In the genomic region with DNA sequence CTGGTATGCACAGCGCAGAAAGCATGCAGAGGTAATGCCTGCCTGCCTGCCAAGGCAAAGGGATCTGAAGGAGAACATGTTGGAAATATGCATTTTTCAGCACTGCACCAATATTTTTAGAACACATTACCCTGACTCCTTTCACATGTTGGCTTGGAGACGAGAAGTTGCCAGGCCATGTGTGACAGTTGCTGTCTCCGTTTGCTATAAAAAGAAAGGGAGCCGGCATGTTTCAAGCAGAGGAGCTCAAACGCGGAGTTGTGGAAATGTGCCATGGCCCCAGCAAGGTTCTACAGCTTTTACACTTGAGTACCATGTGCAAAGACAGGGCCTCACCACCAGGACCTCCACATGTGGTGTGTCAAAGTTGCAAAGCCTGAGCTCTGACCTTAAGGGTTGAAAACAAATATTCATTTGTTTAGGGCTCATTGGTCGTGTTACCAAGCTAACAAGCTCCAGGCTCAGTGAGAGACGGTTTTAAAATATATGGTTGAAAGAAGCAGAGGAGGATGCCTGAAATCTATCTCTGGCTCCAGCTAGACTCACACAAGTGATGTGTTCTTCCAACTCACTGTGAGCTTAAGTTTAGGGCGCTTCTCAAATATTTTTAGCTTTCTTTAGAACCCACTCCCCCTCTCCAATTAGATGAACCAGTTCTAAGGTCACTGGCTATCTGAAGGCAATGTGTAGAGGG, we compare ENCODE assay signal across 16 mouse cellular contexts.
A peak's percentile ranks its signal among the peaks of the same experiment; 100 is the strongest.
DNase-seq lines count a peak whose midpoint lies in the region; ATAC-seq and TF ChIP-seq lines count a peak whose summit lies in the region.
"Had no signal": no experiment of that assay in that cellular context is flagged by ENCODE, and none has a peak within 500 bp of the region (broad histone marks: within the 10 kb centered on the region; RNA-seq: fewer than 3 reads in every experiment).

No protein-coding gene starts in this region.

- H3K4me1 ChIP-seq in limb, embryonic 15.5 days = no peaks in the 10 kb centered on the region
- H3K4me1 ChIP-seq in limb, embryonic 10.5 days = no peaks in the 10 kb centered on the region
- H3K4me1 ChIP-seq: liver, embryonic 15.5 days had no signal

- no peak overlapping the region for H3K4me2 ChIP-seq in limb, embryonic 15.5 days
- H3K4me2 ChIP-seq: embryonic facial prominence, embryonic 13.5 days; heart, embryonic 13.5 days; hindbrain, embryonic 13.5 days; liver, embryonic 15.5 days had no signal

- H3K27ac ChIP-seq in limb, embryonic 15.5 days = 0 out of 2 replicates have a peak overlapping the region, but pooled peaks have one; percentile 7
- H3K27ac ChIP-seq in limb, embryonic 10.5 days = no peak overlapping the region
- H3K27ac ChIP-seq in left cerebral cortex, adult 2 months = peak overlapping the region; percentile 76
- H3K27ac ChIP-seq: embryonic facial prominence, embryonic 13.5 days; gastrocnemius, adult 2 months; heart, embryonic 13.5 days; hindbrain, embryonic 13.5 days; liver, embryonic 15.5 days had no signal

- no peaks in the 10 kb centered on the region for H3K9me3 ChIP-seq in limb, embryonic 15.5 days
- H3K9me3 ChIP-seq in limb, embryonic 10.5 days (replicated peaks) = no peaks in the 10 kb centered on the region
- H3K9me3 ChIP-seq: embryonic facial prominence, embryonic 13.5 days; hindbrain, embryonic 13.5 days; liver, embryonic 15.5 days had no signal

- no peak overlapping the region for H3K4me3 ChIP-seq in limb, embryonic 15.5 days
- H3K4me3 ChIP-seq in limb, embryonic 10.5 days = no peak overlapping the region
- no peak overlapping the region for H3K4me3 ChIP-seq in left cerebral cortex, adult 2 months
- H3K4me3 ChIP-seq: embryonic facial prominence, embryonic 13.5 days; gastrocnemius, adult 2 months; heart, embryonic 13.5 days; hindbrain, embryonic 13.5 days; liver, embryonic 15.5 days had no signal

- no peak for TF ChIP-seq CTCF in left cerebral cortex, adult 2 months (IDR thresholded peaks at IDR 0.05)

- 72% methylated on average over 9 of the region's 9 CpGs for WGBS in limb, embryonic 15.5 days
- 90% methylated on average over 9 of the region's 9 CpGs for WGBS in limb, embryonic 10.5 days

- no peak for ATAC-seq in limb, embryonic 15.5 days (ENCODE audit: insufficient number of reproducible peaks, low FRiP score, low TSS enrichment, low read depth)
- ATAC-seq: activated CD4-positive, CD25-positive, alpha-beta regulatory T cell, adult 4 months had no signal

- intact Hi-C loops in left cerebral cortex, adult 2 months (cut with DNase I) = loop anchor here (2.0 to 5.0 kb wide), 5 partner anchors 104 to 818 kb away; a partner anchor contains a TSS

- no peak overlapping the region for H3K9ac ChIP-seq in limb, embryonic 15.5 days
- H3K9ac ChIP-seq: embryonic facial prominence, embryonic 13.5 days; heart, embryonic 13.5 days; hindbrain, embryonic 13.5 days; liver, embryonic 15.5 days had no signal

- no peaks in the 10 kb centered on the region for H3K36me3 ChIP-seq in limb, embryonic 15.5 days
- H3K36me3 ChIP-seq in limb, embryonic 10.5 days = no peaks in the 10 kb centered on the region
- H3K36me3 ChIP-seq: liver, embryonic 15.5 days had no signal

- H3K27me3 ChIP-seq in limb, embryonic 15.5 days = no peaks in the 10 kb centered on the region
- no peaks in the 10 kb centered on the region for H3K27me3 ChIP-seq in limb, embryonic 10.5 days (ENCODE audit: low read depth, poor library complexity, severe bottlenecking)
- H3K27me3 ChIP-seq: embryonic facial prominence, embryonic 13.5 days; heart, embryonic 13.5 days; hindbrain, embryonic 13.5 days; liver, embryonic 15.5 days had no signal

- DNase-seq in cerebellum, postnatal 14 days = peak; percentile 45 to 70
- no peak for DNase-seq in cerebellum, adult 8-10 months
- no peak for DNase-seq in limb, embryonic 10.5 days (ENCODE audit: low spot score)
- no peak for DNase-seq in left cerebral cortex, adult 2 months (ENCODE audit: extremely low spot score in 1 of 2, low spot score in 2 of 2)
- DNase-seq in right cerebral cortex, postnatal 4 days = peak; percentile 38
- no peak for DNase-seq in urinary bladder, postnatal 10 days (ENCODE audit: low spot score)
- DNase-seq in adrenal gland, adult 8-10 months = no peak
- DNase-seq: B cell, adult 2 months; gastrocnemius, adult 2 months; kidney, adult 8-10 months had no signal

Comparison
In these comparisons a context has a peak if more than half of its experiments do, and no peak if none do; other contexts are left out.
1. DNase-seq: peak in cerebellum, postnatal 14 days (2 of 2) and right cerebral cortex, postnatal 4 days (single experiment); none in cerebellum, adult 8-10 months (single experiment), limb, embryonic 10.5 days (single experiment), left cerebral cortex, adult 2 months (0 of 2), urinary bladder, postnatal 10 days (single experiment) and adrenal gland, adult 8-10 months (single experiment).